Mouse (Mus musculus) bone marrow, adult 2 months (tissue): ENCODE results near the gene Pakap.

ENCODE experiments used
- CTCF ChIP-seq: fragments of 200-500 bp; IDR thresholded peaks from 2 replicates; pipeline ENCODE4 v1.5.1; 2011; ENCODE audit warnings: low read length, control low read depth; ENCODE audit not compliant: control insufficient read depth, insufficient read depth
- POLR2A ChIP-seq: fragments of 200-500 bp; IDR thresholded peaks from 2 replicates; pipeline ENCODE4 v1.6.1; 2011; ENCODE audit warnings: low read depth, mild to moderate bottlenecking, control low read depth, low read length, borderline replicate concordance; ENCODE audit not compliant: control insufficient read depth

DNA sequence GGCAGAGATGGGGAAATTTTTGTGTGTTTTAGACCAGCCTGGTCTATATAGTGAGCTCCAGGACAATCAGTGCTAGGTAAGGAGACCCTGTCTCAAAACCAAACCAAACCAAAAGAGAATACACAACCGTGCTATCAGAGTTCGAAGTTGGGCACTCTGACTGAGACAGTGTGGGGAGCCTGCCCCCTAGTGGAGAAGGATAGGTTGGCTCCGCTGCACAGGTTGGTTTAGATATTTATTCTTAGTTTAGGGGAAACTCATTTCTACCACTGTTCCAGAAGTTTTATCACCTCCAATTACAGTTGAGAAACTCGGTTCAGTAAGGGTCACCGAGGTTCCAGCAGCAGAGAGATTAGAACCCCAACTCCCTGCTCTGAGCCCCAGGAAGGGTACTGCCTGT lies 336.2 kb downstream of the Pakap start:
- TF ChIP-seq CTCF: peak; percentile 91
- TF ChIP-seq POLR2A: no peak
